Mouse (Mus musculus): ENCODE data around the gene Pola1.

The Pola1 gene

GRCm38 (mm10) chrX:93286291-93286893 is 345.6 kb downstream of the Pola1 start, which contains the start of gene Arx:
TSS of gene Arx (plus strand) at chrX:93286445.
- DNase-seq, result peak; percentile 59

DNA sequence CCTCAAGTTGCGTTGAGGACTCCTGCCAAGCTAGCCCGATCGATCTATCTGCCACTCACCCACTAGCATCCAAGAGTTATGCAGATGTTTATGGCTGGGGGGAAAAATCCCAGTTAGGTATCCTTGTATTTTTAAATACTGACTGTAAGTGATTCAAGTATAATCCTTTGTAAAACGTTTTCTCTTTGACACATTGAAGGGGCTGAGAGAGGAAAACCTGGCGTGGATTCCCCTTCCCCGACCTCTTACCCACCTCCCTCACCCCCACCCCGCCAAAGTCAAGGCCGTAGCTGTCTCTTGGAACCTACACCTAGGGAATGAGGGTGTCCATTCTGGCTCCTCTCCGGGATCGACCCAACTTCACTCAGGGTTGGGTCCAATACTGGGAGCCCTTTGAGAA is 346.9 kb downstream of the Pola1 start:
- no peak for DNase-seq

- no peak for DNase-seq
Observed at GRCm38 (mm10) chrX:93281756-93282155, 350.2 kb downstream of the Pola1 start.

GRCm38 (mm10) chrX:93281028-93281723 is 350.8 kb downstream of the Pola1 start:
- DNase-seq, result peak; percentile 65

DNA sequence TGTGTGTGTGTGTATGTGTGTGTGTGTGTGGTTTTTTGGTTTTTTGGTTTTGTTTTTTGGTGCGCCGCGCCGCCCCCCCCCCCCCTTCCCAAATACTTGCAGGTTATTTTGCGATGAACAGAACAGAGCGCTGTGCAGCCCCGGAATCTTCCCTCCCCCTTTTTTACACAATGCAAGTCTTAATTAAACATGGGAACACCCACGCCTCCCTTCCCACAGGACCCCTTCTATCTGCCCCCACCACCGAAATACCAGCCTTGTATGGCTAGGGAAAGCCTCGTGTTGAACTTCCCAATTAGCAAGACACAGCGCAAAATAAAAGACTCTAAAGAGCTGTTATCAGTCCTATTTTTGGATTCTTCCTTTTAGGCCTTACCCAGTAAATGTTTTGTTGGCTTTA is 352.0 kb downstream of the Pola1 start:
- DNase-seq, result no peak

DNA sequence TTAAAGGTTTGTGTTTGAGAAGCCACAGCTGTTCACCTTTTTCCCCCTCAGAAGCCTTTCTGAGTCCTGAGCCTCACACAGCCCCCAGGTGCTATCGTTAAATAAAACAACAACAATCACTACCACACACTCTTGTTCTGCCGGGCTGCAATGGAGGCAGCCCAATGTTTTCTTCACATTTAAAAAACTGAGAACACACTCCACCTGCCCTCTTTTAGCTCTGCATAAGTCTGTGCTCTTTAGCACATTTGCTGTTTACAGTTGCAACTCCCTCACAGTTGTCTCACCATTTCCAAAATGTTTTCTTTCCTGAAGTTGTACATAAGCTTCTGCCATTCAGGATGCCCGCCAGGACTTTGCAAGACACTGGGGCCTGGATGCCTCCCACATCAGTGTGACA is 356.3 kb downstream of the Pola1 start:
- DNase-seq, result no peak

All from liver (tissue).